Mouse (Mus musculus) testis, adult 2 months (tissue): ENCODE data around the gene Slc4a5. TPM values are rescaled to one million over a fixed set of nuclear protein-coding genes. Genes with fewer than 3 reads are reported as not detected.

Experiments used
- H3K27ac ChIP-seq: fragments of 200-500 bp; 2 replicates; pipeline ENCODE4 v1.5.1; 2012; ENCODE audit warnings: low read depth, low read length; ENCODE audit not compliant: control insufficient read depth, insufficient read depth
- H3K27me3 ChIP-seq: fragments of 200-500 bp; 2 replicates; pipeline ENCODE4 v1.6.1; 2012; ENCODE audit warnings: mild to moderate bottlenecking, low read length, moderate library complexity; ENCODE audit not compliant: control insufficient read depth, insufficient read depth
- H3K36me3 ChIP-seq: fragments of 200-500 bp; 2 replicates; pipeline ENCODE4 v1.6.1; 2012; ENCODE audit warnings: mild to moderate bottlenecking, low read length; ENCODE audit not compliant: control insufficient read depth, insufficient read depth
- H3K4me1 ChIP-seq: fragments of 200-500 bp; 2 replicates; pipeline ENCODE4 v1.6.1; 2012; ENCODE audit warnings: low read length; ENCODE audit not compliant: control insufficient read depth, insufficient read depth
- H3K4me3 ChIP-seq: fragments of 200-500 bp; 2 replicates; pipeline ENCODE4 v1.5.1; 2012; ENCODE audit warnings: low read depth, mild to moderate bottlenecking, low read length, moderate library complexity, mixed read lengths; ENCODE audit not compliant: control insufficient read depth
- CTCF ChIP-seq: fragments of 200-500 bp; IDR thresholded peaks from 2 replicates; pipeline ENCODE4 v1.5.1; 2012; ENCODE audit warnings: low read depth, mild to moderate bottlenecking, inconsistent platforms, low read length, moderate library complexity; ENCODE audit not compliant: control insufficient read depth, insufficient read depth, insufficient replicate concordance
- POLR2A ChIP-seq: fragments of 200-500 bp; IDR thresholded peaks from 2 replicates; pipeline ENCODE4 v1.6.1; 2012; ENCODE audit warnings: low read depth, mild to moderate bottlenecking, inconsistent platforms, low read length, moderate library complexity; ENCODE audit not compliant: control insufficient read depth
- polyA plus RNA-seq: library from polyadenylated mRNA; depleted of rRNA; stranded (reverse); fragments of >200 nt; gene quantifications from 2 replicates; pipeline ENCODE4 v1.2.3, GENCODE M21; 2012

The Slc4a5 gene
- polyA plus RNA-seq, 1 experiment, result 3.4 TPM

DNA sequence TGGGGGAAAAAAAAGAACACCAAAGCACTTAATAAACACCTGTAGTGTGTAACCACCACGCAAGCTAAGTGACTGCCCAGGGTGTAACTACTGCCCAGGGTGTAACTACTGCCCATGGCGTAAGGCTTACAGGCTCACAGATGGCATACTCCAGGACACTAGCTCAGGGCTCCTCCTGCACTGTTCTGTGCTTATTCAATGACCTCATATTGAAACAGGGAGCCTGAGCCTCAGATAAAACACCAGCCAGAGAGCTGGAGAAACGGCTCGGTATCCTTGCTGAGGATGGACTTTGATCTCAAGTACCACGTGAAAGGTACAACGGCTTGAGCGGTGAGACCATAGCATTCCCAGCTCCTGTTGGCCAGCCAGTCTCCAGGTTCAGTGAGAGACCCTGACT, 92.4 kb downstream of the Slc4a5 start:
- peaks cover 6% of the 10 kb centered on the region for H3K4me1 ChIP-seq
- H3K27ac ChIP-seq, result no peak overlapping the region
- H3K27me3 ChIP-seq, result no peaks in the 10 kb centered on the region
- peaks cover 2% of the 10 kb centered on the region; the same call in 1 of the 2 replicates for H3K36me3 ChIP-seq
- no peak for TF ChIP-seq CTCF
- no peak for TF ChIP-seq POLR2A
- H3K4me3 ChIP-seq, result no peak overlapping the region

DNA sequence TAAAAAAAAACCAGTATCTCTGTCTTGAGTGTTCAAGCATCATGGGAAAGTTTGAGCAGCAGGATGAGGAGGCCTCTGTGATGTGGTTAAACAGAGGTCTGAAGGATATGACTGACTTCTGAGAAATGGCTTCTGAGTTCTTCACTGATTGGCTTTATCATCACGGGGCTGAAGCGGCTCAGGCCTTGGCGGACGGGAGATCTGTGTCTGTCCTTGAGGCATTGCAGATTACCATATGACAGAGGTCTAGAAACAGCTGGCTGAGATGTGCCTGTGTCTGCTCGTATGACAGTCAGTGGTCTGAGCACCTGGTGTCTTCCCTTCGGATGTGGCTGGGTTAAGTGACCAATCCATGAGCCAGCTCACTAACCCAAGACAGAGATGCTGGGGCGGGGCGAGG, 92.9 kb downstream of the Slc4a5 start:
- no peak overlapping the region for H3K27ac ChIP-seq
- no peak for TF ChIP-seq CTCF
- TF ChIP-seq POLR2A, result no peak
- no peaks in the 10 kb centered on the region for H3K27me3 ChIP-seq
- no peaks in the 10 kb centered on the region for H3K36me3 ChIP-seq
- peaks cover 6% of the 10 kb centered on the region for H3K4me1 ChIP-seq
- no peak overlapping the region for H3K4me3 ChIP-seq

GRCm38 (mm10) chr6:83315293-83315692, 95.7 kb downstream of the Slc4a5 start:
- H3K4me1 ChIP-seq, result peaks cover 9% of the 10 kb centered on the region
- no peak overlapping the region for H3K4me3 ChIP-seq
- no peak overlapping the region for H3K27ac ChIP-seq
- H3K36me3 ChIP-seq, result no peaks in the 10 kb centered on the region
- TF ChIP-seq POLR2A, result no peak
- TF ChIP-seq CTCF, result no peak
- no peaks in the 10 kb centered on the region for H3K27me3 ChIP-seq

DNA sequence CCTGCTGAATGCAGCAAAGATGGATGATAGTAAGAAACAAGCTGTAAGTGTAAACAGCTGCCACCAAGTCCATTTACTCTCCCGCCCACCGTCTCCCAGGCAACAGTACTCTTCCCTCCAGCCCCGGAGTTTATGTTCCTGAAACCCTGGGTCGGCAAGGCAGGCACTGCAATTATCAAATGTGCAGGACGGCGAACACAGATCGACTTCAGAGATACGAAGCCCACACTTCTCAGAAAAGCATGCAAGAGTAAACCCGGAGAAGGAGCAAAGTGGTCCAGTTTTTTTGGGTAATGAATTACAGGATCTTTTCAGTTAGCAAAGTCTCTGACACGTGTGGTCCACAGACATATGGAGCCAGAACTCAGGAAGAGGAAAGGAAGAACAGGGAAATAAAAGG, 96.4 kb downstream of the Slc4a5 start:
- Histone ChIP-seq H3K4me1 (peaks cover 9% of the 10 kb centered on the region), H3K27me3 (no peaks in the 10 kb centered on the region), H3K27ac (peak overlapping the region; percentile 7), H3K4me3 (no peak overlapping the region), H3K36me3 (no peaks in the 10 kb centered on the region)
- no peak for TF ChIP-seq CTCF

DNA sequence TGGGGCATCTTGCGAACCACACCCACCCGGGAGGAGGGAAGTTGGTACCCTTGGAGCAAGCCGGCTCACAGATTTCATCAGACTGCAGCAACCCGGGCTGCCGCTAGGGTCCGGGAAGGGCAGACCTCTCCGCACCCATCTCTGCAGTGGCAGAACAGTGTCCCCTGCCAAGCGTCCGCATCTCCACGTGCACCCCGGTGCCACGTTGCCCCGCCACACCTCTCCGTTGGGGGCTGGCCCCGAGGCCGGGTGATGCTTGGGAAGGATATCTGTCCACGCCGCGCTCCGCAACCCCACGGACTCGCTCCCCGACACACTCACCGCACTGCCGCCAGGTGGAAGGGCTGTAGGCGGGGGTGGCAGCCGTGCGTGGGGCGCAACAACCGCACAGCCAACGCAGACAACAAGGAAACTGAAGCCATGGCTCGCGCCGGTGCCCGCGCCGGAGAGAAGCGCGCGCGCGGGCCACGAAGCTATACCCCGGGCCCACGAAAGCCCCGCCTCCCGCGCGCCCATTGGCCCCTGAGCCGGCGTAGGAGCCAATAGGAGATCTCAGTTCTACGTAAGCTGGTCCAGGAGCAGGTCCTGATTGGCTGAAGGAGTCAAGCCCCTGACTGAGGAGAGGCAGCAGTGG, 97.6 kb downstream of the Slc4a5 start:
- Histone ChIP-seq H3K27ac (peak overlapping the region; percentile 77), H3K36me3 (no peaks in the 10 kb centered on the region), H3K27me3 (no peaks in the 10 kb centered on the region), H3K4me1 (peaks cover 9% of the 10 kb centered on the region), H3K4me3 (peak overlapping the region; percentile 93)
- TF ChIP-seq POLR2A (peak; percentile 68), CTCF (peak; percentile 56; the same call in 1 of the 2 replicates)

- Histone ChIP-seq H3K36me3 (no peaks in the 10 kb centered on the region), H3K4me1 (peaks cover 5% of the 10 kb centered on the region), H3K27ac (no peak overlapping the region), H3K27me3 (no peaks in the 10 kb centered on the region), H3K4me3 (no peak overlapping the region)
- no peak for TF ChIP-seq POLR2A
- no peak for TF ChIP-seq CTCF
These were observed 102.3 kb downstream of the Slc4a5 start for GRCm38 (mm10) chr6:83321927-83322326.

DNA sequence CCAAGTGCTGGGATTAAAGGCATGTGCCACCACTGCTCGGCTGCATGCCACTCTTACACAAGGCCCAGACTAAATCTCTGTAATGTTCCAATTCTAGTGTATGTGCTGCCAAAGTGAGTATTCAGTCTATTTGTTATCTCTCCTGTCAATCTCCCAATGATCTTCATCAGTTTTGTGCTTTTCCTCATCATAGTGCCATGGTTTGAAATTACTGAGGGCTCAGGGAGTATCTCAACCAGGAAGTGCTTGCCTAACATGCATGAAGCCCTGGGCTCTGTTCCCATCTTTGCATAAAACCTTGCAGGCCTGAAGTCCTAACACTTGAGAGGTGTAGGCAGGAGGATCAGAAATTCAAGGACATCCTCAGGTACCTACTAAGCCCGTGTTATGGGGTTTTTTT, 103.2 kb downstream of the Slc4a5 start:
- no peak for TF ChIP-seq POLR2A
- no peak for TF ChIP-seq CTCF
- no peak overlapping the region for H3K4me3 ChIP-seq
- peaks cover 5% of the 10 kb centered on the region for H3K4me1 ChIP-seq
- no peaks in the 10 kb centered on the region for H3K27me3 ChIP-seq
- no peak overlapping the region for H3K27ac ChIP-seq
- H3K36me3 ChIP-seq, result no peaks in the 10 kb centered on the region
